Mouse (Mus musculus) gastrocnemius, postnatal 36 days (tissue): ENCODE measurements around the gene Gm44790. TPM values are rescaled to one million over a fixed set of nuclear protein-coding genes. Genes with fewer than 3 reads are reported as not detected.
"Not testable (repeated sequence)": the region's sequence is repeated elsewhere in the genome, so short reads cannot be mapped to it uniquely, and the experiment has no call there.

Experiments used
- DNase-seq, 2 experiments: peaks; one replicate each; pipeline ENCODE4 v3.0.0; 2022
- intact Hi-C: fragments of 180-260 bp; cut with DNase I; formaldehyde crosslinking; loops from one replicate; pipeline ENCODE4 v1.15.1; 2025
- total RNA-seq, 2 experiments: library from RNA; stranded (reverse); gene quantifications; 2 replicates each; pipeline ENCODE4 v1.2.3; 2021

Gene Gm44790
- total RNA-seq, 2 experiments from 2014 or later, result 1.2 TPM; not detected in 1

DNA sequence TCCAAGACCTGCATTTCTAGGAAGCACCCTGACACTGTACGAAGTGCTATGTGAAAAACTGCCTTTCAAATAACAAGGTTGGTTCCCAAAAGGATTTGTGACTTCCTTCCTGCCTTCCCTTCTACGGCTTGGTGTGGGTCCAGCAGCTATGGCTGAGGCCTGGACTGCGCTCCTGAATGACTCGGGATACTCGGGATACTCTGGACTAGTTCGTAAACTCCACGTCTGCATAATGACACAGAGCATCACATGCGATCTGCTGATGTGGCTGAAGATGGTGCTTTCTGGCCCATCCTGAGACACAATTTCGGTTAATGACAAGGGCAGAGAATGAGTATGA, 45.3 kb downstream of the Gm44790 start:
- DNase-seq, result no peak
- intact Hi-C loops, result loop anchor here (1.0 kb wide), 1 partner anchor 55 kb away; the partner anchor contains the start of gene Pcbp1

DNA sequence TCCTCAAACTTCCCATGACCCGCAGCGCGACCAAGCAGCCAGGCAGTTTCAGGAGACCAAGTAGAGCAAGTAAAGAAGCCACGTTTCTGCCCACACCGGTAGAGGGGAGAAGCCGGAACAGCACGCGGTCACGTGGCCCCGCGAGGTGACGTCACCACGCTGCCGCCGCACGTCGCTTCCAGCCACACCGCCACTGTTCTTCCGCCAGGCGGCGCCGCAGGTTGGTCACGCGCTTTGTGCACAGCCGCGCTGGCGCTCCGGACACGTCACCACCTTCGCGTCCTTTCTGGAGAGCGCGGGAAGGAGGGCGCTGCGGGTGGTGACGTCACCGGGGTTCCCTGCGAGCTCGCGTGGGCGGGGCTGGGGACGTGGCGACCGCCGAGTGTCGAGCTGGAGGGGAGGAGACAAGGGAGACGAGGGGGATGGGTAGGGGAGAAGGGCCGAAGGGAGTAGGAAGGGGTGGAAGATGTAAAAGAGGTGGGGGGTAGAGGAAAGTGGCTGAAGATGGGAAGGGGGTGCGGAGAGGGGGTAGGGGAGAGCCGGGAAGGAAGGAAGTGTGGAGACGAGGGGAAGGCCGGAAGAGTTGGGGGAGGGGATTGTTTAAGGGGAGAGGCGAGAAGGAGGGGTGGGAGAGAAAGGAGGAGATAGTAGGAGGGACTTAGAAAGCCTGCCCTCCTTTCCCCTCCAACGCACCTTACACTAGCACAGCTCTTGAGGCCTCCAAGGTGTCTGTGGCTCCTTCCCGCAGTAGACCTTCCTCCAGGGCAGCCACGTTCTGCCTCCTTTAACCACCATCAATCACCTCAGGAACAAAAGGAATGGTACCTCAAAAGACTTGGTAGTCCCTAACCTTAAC, 45.9 kb downstream of the Gm44790 start:
- peak; percentile 99 to 100 for DNase-seq
- intact Hi-C loops, result loop anchor here (1.0 kb wide), 1 partner anchor 54 kb away; the partner anchor contains the start of gene Pcbp1

DNA sequence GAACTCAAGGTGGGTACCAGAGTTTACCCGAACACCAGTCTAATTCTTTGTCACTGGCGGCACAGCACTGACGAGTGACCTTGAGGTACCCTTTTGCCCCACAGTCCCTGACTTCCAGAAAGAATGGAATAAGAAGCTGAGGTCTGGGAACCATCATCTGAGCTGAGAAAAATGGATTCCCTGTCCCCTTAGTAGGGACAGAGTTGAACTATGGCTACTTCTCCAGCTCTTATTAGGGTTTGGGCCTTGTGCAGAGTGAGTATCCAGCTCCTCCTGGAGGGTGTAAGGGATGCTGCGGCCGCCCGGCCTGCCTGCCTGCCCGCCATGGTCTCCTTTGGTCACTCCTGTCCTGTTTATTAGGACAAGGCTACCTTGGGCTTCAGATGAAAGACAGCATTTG, 46.6 kb downstream of the Gm44790 start:
- intact Hi-C loops, result no loop called here

DNA sequence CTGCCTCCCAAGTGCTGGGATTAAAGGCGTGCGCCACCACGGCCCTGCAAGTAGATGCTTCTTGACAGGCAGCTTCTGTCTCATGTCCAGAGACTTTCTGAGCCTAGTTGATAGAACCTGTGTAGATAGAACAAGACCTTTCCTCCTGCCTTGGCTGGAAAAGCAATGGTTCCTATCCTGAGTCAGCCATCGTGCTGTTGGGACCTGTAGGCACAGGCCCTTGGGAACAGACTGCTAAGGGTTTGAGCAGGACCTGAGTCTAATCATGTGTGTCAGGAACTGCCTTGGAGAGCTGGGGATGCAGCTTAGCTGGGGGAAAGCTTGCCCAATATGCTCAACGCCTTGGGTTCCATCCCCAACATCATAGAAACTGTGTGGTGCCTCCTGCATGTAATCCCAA, 47.6 kb downstream of the Gm44790 start:
- DNase-seq, result no peak
- intact Hi-C loops, result no loop called here

More for the DNA sequence above, 46.6 kb downstream of the Gm44790 start:
- no peak for DNase-seq

DNA sequence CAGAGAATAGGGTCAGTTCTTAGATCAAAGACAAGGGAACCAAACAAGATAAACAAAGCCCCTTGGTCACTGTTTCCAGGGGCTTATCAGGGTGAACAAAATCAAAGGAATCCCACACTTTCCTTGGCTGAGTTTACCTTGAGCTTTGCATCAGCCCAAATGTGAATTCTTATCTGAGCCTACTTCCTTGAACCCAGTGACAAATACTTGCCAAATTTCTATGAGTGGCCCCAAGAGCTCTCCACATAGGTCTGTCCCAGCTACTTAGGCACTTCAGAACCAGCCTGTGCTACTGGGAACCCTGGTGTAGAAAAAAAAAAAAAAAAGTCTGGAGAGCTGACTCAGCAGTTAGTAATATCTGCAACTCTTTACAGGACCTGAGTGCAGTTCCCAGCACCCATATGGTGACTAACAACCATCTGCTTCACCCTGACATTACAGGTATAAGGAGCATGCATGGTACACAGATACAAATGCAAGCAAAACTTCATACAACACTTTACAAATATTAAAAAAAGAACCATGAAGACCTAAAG, 48.3 kb downstream of the Gm44790 start:
- no peak for DNase-seq
- intact Hi-C loops, result no loop called here

DNA sequence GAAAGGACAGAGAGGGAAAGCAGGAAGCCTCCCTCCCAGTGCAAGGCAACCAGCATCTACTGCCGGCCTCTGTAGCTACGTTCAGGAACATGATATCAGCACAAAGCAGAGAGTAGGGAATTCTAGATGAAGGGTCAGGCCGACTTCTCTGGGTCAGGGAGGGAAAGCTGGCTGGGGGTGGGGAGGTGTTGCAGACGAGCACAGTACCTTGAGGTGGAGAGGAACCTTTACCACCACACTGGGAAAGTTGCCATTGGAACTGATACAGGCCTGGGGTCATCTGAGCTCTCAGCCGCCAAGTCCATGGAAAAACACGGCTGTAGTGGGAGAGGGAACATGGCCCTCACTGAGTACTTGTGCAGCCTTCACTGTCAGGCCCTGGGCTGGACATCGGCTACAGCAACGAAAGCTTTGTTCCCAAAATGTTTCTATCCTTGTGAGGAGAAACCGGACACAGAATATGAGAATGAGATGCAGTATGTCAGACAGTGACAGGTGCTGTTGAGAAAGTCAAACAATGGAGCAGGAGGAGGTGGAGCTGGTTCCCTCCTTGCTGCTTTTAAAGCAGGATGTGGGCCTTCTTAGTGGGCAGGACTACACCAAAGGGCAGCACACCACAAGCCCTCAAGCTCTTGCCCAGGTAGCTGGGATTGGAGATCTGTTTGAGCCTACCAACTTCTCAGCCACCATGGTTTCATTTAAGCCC, 49.2 kb downstream of the Gm44790 start:
- intact Hi-C loops, result no loop called here
- peak; percentile 34 to 45 for DNase-seq

DNA sequence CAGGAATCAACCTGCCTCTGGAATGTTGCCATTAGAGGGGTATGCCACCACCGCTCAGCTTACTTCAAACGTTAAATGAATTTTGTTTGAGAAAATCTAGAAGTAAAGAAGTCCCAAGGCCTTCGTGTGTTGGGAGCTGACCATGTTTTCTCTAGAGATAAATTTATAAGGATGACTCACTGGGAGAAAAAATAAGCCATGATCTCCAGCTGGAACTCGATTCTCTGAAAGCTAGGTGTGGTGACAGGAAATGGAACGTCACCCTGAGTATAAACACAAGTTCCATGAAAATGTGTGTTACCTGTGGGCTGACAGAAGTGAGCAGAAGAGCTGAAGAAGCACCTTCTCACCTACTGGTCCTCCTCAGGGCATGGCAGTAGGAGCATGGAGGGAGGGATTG, 50.5 kb downstream of the Gm44790 start:
- no peak for DNase-seq
- intact Hi-C loops, result no loop called here

DNA sequence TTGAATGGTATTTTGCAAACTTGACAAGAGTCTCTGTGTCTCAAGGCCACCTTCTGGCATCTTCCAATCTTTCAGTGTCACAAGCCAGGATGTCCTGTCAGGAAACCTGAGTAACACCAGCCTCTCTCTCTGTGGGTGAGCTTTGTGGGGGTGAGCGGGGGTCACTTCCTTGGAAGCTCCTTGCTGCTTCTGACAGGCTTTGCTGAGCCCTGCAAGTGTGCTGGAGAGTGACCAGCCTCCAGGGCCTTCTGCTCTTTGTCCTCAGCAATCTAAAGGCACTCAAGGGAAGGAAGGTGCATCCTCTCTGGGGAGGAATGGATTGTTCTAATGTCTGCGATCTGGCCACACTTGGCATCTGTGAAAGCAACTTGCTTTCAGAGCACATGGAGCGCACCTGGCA, 52.9 kb downstream of the Gm44790 start:
- no peak for DNase-seq
- intact Hi-C loops, result no loop called here

DNA sequence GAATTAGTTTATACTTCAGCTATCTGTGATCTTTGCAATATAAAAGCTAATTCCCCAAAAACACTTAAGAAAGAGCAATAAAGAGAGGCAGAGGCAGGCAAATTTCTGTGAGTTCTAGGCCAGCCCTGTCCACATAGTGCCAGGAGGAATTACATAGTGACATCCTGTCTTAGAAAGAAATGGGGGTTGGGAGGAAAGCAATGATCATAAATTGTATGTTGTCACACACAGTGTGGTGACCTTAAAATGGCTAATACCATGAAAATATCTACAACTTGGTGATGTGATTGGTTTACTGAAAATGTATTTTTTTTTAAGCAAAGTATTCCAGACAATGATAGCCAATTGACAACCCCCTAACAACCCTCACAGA, 53.3 kb downstream of the Gm44790 start:
- intact Hi-C loops, result no loop called here
- DNase-seq, result no peak

DNA sequence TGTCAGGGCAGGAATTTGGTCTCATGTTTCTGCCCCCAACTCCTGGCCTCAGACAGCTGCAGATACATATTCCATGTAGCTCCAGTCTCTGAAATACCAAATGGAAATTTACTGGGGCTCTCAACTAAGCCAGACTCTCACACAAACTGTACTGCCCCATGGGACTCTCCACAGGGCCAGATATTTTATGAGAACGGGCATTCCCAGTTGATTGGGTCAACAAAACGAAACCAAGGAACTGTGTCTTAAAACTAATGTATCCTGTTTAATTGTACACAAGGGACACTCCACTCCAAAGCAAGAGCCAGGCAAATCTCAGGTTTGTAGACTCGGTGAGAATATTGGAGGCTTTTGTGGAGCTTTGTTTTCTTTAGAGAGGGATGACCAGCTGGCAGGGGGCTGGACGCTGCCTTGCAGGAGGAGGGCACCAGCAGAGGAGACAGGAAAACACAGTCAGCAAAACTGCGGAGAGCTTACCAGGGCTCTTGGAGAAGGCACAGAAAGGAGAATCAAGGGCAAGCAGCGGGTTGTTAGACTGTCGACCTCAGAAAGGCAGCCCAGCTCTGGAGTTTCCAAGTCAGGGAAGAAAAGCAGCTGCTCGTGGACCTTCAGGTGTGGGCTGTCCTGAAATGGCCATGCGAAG, 53.9 kb downstream of the Gm44790 start:
- peak; percentile 56 to 63 for DNase-seq
- intact Hi-C loops, result no loop called here

DNA sequence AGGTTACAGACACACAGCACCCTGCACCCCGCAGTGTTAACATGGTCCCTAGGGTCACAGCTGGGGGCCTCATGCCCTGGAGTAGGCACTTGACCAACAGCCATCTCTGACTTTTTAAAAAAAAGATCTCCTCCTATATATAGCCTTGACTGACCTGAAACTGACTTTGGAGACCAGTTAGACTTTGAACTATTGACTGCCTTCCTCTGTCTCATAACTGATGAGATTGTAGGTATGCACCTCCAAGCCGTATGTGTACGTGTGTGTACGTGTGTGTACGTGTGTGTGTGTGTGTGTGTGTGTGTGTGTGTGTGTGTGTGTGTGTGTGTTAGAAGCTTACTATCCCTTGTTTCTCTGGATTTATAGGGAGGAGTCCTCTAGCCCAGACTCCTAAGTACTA, 55.4 kb downstream of the Gm44790 start:
- intact Hi-C loops, result no loop called here
- DNase-seq, result no peak

DNA sequence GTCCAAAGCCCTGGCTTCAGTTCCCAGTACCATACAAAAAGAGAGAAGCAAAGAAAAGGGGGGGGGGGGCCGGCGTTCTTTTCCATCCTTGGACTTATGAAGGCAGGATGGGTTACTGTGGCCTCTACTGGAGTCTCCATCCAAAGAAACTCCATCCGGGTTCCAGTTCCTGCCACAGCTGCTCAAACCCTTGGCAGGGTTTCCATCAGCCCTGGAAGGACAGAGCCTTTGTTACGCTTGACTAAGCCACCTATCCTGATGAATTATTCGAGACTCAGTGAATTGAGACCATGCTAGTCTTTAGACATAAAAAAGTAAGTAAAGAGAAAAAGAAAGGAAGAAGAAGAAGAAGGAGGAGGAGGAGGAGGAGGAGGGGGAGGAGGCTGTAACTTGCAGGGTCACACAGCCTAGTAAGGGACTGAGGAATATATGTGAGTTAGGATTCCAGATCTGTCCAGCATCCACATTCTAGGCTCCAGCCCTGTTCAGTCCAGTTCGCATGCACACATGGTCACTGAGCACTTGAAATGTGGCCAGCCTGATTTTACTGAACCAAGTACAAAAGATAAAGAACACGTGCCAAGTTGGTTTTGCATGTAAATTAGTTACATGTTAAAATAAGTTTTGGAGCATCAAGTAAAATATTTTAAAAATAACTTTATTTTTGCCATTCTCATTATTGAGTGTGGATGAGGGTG, 59.6 kb downstream of the Gm44790 start:
- no peak for DNase-seq
- intact Hi-C loops, result loop anchor here (5.0 kb wide), 1 partner anchor 36 kb away; no protein-coding TSS in a partner anchor

DNA sequence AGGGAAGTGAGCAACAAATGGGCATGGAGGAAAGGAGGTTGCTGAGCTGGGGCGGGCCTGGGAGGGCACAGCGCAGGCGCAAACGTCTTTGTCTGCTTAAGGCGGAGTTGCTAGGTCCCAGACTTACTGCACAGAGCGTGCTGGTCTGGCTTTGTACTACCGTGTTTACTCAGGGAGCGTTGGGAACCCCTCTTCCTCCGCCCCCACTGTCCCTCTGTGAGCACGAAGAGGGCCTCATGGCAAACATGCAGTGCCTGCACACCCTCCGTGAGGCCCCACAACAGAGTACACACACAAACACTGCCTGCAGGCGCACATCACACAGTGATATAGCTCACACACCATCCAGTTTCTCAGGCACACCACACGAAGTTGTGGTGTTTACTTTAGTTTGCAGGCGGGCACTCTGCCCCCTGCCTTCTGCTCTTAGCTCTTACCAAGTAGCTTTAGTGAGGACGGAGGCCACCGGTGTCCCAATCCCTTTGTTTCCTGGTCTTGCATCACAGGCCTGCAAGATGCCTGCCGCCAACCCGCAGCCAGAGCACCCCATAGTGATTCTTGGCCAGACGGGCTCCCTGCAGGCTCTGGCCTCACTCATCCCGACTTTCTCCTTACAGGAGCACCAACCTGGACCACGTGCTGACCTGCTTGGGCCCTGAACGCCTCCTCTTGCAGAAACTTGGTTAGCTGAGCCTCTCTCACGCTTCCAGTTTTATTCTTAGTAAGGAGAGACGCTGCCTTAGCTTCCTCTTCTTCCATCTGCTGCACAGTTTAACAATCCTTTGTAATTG, 61.1 kb downstream of the Gm44790 start:
- intact Hi-C loops, result loop anchor here (5.0 kb wide), 1 partner anchor 35 kb away; no protein-coding TSS in a partner anchor

DNA sequence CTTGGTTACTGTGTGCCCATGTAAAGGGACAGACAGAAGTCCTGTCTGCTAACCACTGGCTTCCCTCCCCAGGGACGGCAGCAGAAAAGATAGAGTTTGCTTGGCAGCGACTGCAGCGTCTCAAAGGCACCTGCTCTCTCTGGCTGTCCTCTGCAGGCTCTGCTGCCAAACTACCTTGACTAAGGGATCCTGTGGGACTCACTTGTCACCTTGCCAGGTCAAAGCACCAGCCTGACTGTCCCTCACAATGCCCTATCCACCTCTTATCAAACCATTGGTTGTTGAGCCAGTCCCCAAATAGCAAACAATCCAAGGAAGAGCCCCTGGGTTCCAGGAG, 61.7 kb downstream of the Gm44790 start:
- peak; percentile 33 to 48 for DNase-seq
- intact Hi-C loops, result loop anchor here (5.0 kb wide), 1 partner anchor 34 kb away; no protein-coding TSS in a partner anchor

More for the DNA sequence above, 61.1 kb downstream of the Gm44790 start:
- DNase-seq, result peak; percentile 71 to 80

DNA sequence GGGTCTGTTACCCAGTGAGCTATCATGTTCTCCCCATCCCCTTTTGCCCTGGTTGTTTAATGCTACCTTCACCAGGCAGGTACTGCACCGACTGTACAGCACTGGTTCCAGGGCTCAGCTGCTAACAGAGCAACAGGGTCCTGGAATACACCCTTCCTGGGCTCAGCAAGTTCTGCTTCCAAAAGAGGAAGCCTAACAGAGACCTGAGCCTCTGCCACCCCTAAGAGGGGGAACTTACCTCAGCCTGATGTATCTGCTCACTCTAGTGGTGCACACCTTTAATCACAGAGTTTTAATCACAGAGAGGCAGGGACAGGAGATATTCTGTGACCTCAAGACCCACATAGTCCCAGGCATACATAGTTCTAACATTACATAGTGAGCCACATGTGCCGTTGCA, 63.5 kb downstream of the Gm44790 start:
- intact Hi-C loops, result loop anchor here (5.0 kb wide), 1 partner anchor 32 kb away; no protein-coding TSS in a partner anchor
- DNase-seq, result no peak

DNA sequence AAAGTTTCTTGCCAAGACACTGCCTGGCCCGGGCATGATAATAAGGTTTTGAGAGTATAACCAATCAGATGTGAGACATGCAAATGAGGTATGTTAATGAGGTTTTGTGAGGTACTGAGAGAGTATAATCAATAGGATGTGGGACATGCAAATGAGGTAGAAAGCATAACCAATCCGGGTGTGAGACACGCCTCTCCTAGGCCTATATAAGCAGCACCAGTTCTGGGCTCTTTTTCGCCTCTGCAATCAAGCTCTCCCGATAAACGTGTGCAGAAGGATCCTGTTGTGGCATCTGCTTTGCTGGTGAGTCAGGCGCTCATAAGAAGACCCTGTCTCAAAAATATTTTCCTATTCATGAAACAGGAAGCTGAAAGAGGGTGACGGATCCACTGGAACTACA, 64.0 kb downstream of the Gm44790 start:
- intact Hi-C loops, result not testable (repeated sequence)

DNA sequence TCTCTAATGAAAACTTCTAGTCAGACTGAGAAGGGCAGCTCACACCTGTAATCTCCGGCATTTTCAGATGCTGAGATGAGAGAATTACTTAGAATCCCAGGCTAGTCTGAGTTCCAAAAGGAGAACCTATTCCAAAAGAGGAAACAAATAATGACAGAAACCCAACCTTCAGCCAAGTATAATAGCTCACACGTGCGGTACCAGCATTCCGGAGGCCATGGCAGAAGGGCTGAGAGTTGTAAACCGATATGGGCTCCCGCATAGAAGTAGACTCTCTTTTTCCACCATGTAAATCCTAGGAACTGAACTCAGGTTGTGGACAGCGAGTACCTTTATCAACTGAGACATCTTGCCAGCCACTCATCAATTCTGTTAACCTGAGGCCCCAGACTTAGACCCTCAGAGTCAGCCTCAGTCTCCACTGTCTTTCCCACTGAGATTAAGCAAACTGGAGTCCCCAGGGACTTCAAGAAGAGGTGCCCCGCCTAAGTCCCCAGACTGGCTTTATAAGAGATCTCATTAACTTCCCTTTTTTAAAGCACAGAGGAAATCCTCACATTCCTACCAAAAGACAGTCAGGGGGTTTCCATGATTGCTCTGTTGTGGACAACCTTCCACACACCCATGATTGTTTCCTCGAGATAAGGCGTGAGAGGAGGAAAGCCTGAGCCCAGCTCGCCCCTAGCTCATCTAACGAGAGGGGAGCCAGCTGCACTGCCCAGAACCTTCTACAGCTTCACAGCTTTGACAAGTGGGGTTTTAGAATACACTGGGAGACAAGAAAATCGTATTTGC, 67.2 kb downstream of the Gm44790 start:
- DNase-seq, result no peak
- intact Hi-C loops, result no loop called here

More for the DNA sequence above, 64.0 kb downstream of the Gm44790 start:
- not testable (repeated sequence) for DNase-seq

DNA sequence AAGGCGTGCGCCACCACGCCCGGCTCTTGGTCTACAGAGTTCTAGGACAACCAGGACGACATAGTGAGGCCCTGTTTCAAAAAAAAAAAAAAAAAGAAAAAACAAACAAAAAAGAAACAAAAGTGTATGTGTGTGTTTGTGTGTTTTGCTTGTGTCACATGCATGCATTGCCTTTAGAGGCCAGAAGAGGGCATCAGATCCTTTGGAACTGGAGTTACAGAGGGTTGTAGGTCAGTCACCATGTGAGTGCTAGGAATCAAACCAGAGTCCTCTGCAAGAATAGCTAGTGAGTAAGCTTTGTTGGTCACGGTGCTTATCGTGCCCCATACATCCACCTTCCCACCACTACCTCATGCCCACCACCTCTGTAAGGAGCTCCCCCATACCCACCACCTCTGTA, 68.3 kb downstream of the Gm44790 start:
- intact Hi-C loops, result no loop called here

More for the DNA sequence above, 68.3 kb downstream of the Gm44790 start:
- DNase-seq, result no peak
